Mouse (Mus musculus) stomach, embryonic 15.5 days (tissue): ENCODE measurements around the gene Heatr5a. TPM values are rescaled to one million over a fixed set of nuclear protein-coding genes. Genes with fewer than 3 reads are reported as not detected.
A peak's percentile ranks its signal among the peaks of the same experiment; 100 is the strongest.

Experiments
- ATAC-seq: fragments of 200-750 bp; cut with Nextera tagmentation; 2 replicates; pipeline ENCODE4 v1.8.0; 2017; ENCODE audit warnings: low read depth, moderate number of reproducible peaks, moderate TSS enrichment; ENCODE audit not compliant: insufficient read depth, low FRiP score
- H3K27ac ChIP-seq: fragments of 300-500 bp; sonication (generic); 2 replicates; pipeline ENCODE4 v1.5.1; 2015; ENCODE audit warnings: mild to moderate bottlenecking, inconsistent platforms
- H3K27me3 ChIP-seq: fragments of 300-500 bp; sonication (generic); replicated peaks from 2 replicates; pipeline ENCODE4 v1.6.1; 2015; ENCODE audit warnings: inconsistent platforms
- H3K36me3 ChIP-seq: fragments of 300-500 bp; sonication (generic); 2 replicates; pipeline ENCODE4 v1.6.1; 2015; ENCODE audit warnings: inconsistent platforms
- H3K4me1 ChIP-seq: fragments of 300-500 bp; sonication (generic); 2 replicates; pipeline ENCODE4 v1.6.1; 2015; ENCODE audit warnings: inconsistent platforms
- H3K4me2 ChIP-seq: fragments of 300-500 bp; sonication (generic); 2 replicates; pipeline ENCODE4 v1.6.1; 2015; ENCODE audit warnings: mild to moderate bottlenecking, inconsistent platforms
- H3K4me3 ChIP-seq: fragments of 300-500 bp; sonication (generic); replicated peaks from 2 replicates; pipeline ENCODE4 v1.5.1; 2015; ENCODE audit warnings: inconsistent platforms
- H3K9ac ChIP-seq: fragments of 300-500 bp; sonication (generic); 2 replicates; pipeline ENCODE4 v1.6.1; 2015; ENCODE audit warnings: inconsistent platforms
- H3K9me3 ChIP-seq: fragments of 300-500 bp; sonication (generic); 2 replicates; pipeline ENCODE4 v1.6.1; 2016; ENCODE audit warnings: inconsistent platforms
- WGBS: fragments of 180-500 bp; shearing (Covaris S2); methylation state at CpG from one replicate; pipeline ENCODE4 v1.1.7; 2015; 5-methylcytosine and 5-hydroxymethylcytosine counted together
- polyA plus RNA-seq: library from polyadenylated mRNA; unstranded; fragments of >200 nt; fragmentation: Nextera tagmentation; extraction: Ambion mirVana; gene quantifications from 2 replicates; pipeline ENCODE4 v1.2.1, GENCODE M21; 2015

The Heatr5a gene
- polyA plus RNA-seq, 1 experiment from 2014 or later: 10.0 TPM

DNA sequence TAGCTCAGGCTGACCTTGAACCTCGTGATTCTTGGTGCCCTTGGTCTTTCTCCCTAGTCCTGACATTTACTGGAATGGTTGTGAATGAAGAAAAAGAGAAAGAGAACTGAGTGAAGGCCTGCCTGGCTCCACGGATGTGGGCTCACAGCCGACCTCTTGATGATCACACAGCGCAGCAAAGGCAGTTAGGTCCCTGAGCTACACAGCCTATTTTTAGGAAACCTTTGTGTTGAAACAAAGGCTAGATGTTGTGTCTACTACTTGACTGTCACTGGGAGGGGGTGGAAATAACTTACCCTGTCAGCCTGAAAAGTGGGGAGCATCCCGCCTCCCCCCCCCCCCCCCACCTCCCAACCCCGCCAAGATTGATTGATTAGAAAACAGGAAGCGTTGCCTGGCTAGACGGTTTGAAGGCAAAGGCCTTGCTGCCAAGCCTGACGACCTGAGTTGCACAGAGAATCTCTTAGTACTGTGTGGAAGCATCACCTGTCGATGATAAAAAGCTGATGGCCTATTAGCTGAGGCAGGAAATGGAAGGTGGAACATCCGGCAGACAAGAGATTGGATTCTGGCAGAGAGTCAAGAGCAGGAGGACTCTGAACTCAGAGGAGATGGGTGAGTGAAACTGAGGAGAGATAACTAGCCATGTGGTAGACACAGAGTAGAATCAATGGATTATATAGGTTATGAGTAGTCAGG is 99.5 kb downstream of the Heatr5a start:
- Histone ChIP-seq H3K27me3 (no peaks in the 10 kb centered on the region), H3K9me3 (no peaks in the 10 kb centered on the region), H3K27ac (no peak overlapping the region), H3K4me2 (no peak overlapping the region), H3K9ac (no peak overlapping the region), H3K4me3 (no peak overlapping the region), H3K4me1 (no peaks in the 10 kb centered on the region), H3K36me3 (0 out of 2 replicates have a peak, but pooled peaks cover 5% of the 10 kb centered on the region)
- WGBS: 54% methylated on average over 11 of the region's 11 CpGs
- ATAC-seq: no peak

DNA sequence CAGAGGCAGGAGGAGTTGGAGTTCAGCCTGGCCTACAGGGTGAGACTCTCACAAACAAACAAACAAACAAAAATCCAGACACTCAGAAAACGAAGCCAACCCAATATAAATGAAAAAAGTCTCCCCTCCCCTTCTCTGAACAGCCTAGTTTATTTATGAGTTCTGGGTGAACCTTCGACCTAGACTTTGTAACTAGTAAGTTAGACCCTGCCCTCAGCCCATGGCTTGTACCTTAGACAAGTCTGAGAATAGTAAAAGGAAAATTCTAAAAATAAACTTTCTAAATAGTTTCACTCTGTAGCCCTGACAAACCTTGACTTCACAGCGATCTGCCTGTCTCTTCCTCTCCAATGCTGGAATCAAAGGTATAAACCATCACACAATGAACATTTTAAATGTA is 101.6 kb downstream of the Heatr5a start:
- Histone ChIP-seq H3K4me1 (0 out of 2 replicates have a peak, but pooled peaks cover 3% of the 10 kb centered on the region), H3K9ac (no peak overlapping the region), H3K27ac (no peak overlapping the region), H3K9me3 (no peaks in the 10 kb centered on the region), H3K4me3 (no peak overlapping the region), H3K36me3 (no peaks in the 10 kb centered on the region), H3K4me2 (no peak overlapping the region), H3K27me3 (no peaks in the 10 kb centered on the region)
- ATAC-seq: no peak
- WGBS: 77% methylated on average over 3 of the region's 3 CpGs

DNA sequence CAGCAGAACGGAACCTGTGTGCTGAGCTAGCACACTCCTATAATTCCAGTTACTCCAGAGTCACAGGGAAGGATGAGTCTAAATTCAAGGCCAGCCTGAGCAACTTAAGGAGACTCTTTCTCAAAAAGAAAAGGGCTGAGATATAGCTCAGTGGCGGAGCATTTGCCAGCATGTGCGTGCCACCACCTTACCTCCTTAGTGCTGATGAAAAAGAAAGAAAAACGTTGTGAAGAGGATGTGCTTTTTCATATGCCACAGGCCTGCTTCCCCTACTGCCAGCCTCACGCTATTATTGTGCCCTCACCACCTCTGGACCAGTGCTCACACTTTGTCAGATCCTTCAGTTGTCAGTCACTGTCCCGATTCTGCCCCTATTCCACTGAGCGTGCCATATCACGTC is 104.0 kb downstream of the Heatr5a start:
- no peak for ATAC-seq
- no peak overlapping the region for H3K27ac ChIP-seq

DNA sequence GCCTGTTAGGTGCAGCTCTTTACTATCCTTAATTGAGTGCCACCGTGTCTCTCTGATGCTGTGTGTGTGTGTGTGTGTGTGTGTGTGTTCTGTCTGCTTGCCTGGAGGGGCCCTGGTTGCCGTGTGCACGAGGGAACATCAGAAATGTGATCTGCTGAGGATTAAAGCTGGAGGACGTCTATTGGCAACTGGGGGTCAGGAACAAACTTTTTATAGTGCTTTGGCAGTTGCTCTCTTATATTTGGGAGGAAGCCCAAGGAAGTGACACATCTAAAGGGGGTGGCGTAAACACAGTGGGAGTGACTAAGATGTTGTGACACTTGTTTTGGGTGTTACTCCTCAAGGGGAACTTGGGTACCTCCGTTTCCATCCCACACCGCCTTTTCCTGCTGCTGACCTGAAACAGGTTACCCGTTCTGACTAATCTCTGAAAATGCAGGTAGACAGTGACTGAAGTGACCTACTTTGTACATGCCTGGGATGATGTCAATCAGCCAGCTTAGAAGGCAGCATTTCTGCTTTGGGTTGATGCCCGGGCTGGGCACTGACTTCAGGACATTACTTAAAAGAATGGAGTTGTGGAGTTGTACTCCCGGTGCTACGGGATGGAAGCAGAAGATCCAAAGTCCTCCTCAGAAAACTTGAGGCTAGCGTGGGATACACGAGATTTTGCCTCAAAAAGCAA is 104.8 kb downstream of the Heatr5a start:
- H3K4me1 ChIP-seq: 0 out of 2 replicates have a peak, but pooled peaks cover 3% of the 10 kb centered on the region
- no peaks in the 10 kb centered on the region for H3K9me3 ChIP-seq
- H3K4me3 ChIP-seq: no peak overlapping the region
- H3K4me2 ChIP-seq: 0 out of 2 replicates have a peak overlapping the region, but pooled peaks have one; percentile 3
- peak overlapping the region; percentile 60; the same call in 1 of the 2 replicates for H3K27ac ChIP-seq
- 62% methylated on average over 13 of the region's 13 CpGs for WGBS
- no peaks in the 10 kb centered on the region for H3K27me3 ChIP-seq
- H3K9ac ChIP-seq: no peak overlapping the region
- no peak for ATAC-seq
- H3K36me3 ChIP-seq: no peaks in the 10 kb centered on the region

More for the DNA sequence above, 104.0 kb downstream of the Heatr5a start:
- 75% methylated on average over 8 of the region's 8 CpGs for WGBS
- Histone ChIP-seq H3K4me3 (no peak overlapping the region), H3K36me3 (no peaks in the 10 kb centered on the region), H3K9ac (no peak overlapping the region), H3K4me1 (0 out of 2 replicates have a peak, but pooled peaks cover 3% of the 10 kb centered on the region), H3K4me2 (no peak overlapping the region), H3K27me3 (no peaks in the 10 kb centered on the region), H3K9me3 (no peaks in the 10 kb centered on the region)

DNA sequence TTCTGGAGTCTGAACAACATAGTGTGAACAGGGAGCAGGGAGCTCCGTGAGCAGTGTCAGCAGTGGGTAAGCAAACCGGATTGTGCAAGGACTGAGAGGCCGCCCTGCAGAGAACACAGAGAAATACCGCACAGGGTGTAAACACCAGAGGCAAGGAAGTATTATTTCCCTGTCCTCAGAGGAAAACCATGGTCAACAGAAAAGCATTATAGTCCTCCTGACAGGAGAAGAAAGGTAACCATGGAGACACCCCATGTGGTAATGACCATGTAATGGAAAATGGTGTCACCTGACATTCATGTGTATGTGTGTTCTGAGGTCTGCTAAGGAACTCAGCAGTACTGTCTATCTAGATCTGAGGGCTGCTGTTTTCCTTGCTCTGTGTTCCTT is 105.3 kb downstream of the Heatr5a start:
- Histone ChIP-seq H3K9me3 (no peaks in the 10 kb centered on the region), H3K9ac (no peak overlapping the region), H3K27ac (peak overlapping the region; percentile 63), H3K4me1 (0 out of 2 replicates have a peak, but pooled peaks cover 3% of the 10 kb centered on the region), H3K36me3 (no peaks in the 10 kb centered on the region), H3K27me3 (no peaks in the 10 kb centered on the region), H3K4me3 (no peak overlapping the region), H3K4me2 (0 out of 2 replicates have a peak overlapping the region, but pooled peaks have one; percentile 3)
- peak; percentile 73 for ATAC-seq
- 29% methylated on average over 4 of the region's 4 CpGs for WGBS

DNA sequence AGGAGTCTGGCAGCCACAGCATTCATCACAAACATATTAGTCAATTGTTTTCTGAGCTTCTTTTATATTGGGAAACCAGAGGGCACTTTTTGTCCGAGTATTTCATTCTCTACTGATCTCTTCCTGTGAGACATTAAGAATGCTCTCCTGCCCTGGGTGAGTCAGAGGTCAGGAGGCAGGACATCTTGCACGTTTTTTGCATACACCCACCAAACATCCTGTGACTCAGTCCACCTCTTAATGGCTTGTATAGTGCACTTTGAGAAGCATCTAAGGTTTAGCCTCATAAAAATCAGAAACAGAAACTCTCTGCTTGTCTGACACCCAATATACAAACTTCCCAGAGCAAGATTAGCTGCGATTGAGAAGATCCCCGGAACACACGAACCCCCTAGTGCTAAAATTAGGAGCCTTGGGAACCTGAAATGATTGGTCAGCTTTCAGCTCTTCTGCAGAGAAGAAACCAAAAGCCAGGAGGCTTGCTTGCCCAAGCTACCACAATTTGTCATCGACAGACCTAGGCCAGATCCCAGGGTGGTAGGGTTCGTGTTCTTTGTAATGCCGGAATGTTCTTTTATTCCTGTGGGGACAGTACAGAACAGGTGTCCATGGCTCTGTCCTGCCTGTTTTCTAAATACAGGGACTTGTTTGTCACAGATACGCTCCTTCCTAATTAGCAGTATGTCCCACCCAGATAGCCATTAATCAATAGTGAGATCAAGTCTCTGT is 105.9 kb downstream of the Heatr5a start:
- Histone ChIP-seq H3K27me3 (no peaks in the 10 kb centered on the region), H3K9ac (no peak overlapping the region), H3K4me3 (no peak overlapping the region), H3K27ac (peak overlapping the region; percentile 63), H3K4me1 (0 out of 2 replicates have a peak, but pooled peaks cover 3% of the 10 kb centered on the region), H3K9me3 (no peaks in the 10 kb centered on the region), H3K4me2 (no peak overlapping the region), H3K36me3 (no peaks in the 10 kb centered on the region)
- WGBS: 47% methylated on average over 9 of the region's 9 CpGs
- ATAC-seq: 0 out of 2 replicates have a peak, but pooled peaks have one; percentile 6

DNA sequence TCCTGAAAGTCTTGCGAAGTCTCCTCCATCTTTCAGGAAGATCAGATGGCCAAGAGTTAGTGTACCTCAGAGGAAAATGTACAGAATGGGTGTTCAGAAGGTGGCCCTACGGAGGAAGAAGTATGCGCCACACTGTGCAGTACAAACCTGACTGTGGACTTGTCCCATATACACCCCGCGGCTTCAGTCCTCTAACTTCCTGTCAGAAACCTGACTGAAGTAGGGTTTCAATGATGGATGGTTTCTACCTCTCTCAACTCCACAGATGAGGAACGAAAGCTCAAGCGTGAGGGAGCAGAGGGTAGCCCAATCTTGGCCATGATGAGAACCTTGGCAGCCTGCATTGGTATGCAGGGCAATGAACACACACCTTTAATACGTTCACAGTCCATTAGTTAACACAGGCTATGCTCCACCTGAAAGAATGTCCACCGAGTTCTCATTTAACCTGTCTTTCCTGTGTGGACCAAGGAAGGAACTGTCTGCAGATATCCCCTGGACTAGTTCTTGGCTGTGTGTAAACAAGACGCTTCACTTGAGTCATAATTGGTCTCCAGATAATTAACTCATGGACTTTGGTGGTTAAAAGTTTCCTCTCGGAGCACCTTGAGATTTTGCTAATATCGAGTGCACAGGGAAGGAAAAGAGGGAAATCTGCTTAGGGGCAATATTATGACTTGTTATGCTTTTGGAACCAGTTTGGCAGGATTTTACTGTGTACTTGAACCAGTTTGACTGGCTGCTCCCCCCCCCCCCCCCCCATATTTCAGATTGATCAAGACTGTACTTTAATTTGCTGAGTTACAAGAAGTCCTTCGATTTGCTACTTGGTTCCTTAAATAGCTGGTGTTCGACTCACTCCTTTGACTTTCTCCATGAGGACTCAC is 107.8 kb downstream of the Heatr5a start:
- peak; percentile 40; the same call in 1 of the 2 replicates for ATAC-seq
- Histone ChIP-seq H3K36me3 (no peaks in the 10 kb centered on the region), H3K9me3 (no peaks in the 10 kb centered on the region), H3K4me2 (no peak overlapping the region), H3K27me3 (no peaks in the 10 kb centered on the region), H3K9ac (no peak overlapping the region), H3K4me1 (0 out of 2 replicates have a peak, but pooled peaks cover 3% of the 10 kb centered on the region), H3K27ac (peak overlapping the region; percentile 28; the same call in 1 of the 2 replicates), H3K4me3 (no peak overlapping the region)
- 73% methylated on average over 14 of the region's 14 CpGs for WGBS

DNA sequence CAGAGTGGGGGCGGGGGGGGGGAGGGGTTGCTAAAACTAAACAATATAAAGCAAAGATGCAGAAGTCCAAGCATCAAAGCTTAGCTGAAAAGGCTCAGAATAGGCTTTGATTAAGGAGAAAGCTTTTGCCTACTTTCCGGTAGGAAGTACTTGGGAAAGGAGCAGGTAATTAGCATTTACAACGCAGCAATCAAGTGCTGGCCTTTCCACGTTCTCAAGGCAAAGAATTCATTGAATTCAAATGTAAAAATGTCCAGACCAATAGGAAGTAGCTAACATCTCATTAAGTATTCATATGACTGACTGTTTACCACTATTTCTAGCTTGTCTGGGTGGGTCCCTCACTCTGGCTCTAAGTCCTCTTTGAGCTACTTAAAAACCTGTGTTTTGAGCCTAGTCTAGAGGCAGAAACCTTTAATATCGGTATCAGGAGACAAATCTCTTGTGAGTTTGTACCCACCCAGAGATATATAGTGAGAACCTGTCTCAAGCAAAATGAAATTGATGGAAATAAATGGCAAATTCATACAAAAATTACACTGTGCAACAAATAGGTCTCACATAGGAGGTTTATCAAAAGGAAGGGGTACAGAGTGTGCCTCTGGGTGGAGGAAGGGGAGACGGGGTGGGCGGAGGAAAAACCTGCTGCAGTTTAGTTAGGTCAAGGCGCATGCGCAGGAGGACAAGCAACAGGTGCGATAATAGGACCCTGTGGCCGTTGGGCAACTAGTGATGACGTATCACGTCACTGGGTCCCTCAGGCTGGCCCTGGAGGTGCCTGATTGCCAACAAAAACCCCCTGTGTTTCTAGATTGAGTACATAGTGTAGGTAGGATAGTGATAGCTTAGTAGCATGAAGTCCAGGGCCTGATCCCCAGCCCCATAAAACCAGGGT is 112.7 kb downstream of the Heatr5a start:
- Histone ChIP-seq H3K9ac (no peak overlapping the region), H3K4me1 (no peaks in the 10 kb centered on the region), H3K36me3 (no peaks in the 10 kb centered on the region), H3K9me3 (no peaks in the 10 kb centered on the region), H3K4me3 (no peak overlapping the region), H3K4me2 (no peak overlapping the region), H3K27ac (no peak overlapping the region), H3K27me3 (no peaks in the 10 kb centered on the region)
- no peak for ATAC-seq
- 77% methylated on average over 13 of the region's 13 CpGs for WGBS

DNA sequence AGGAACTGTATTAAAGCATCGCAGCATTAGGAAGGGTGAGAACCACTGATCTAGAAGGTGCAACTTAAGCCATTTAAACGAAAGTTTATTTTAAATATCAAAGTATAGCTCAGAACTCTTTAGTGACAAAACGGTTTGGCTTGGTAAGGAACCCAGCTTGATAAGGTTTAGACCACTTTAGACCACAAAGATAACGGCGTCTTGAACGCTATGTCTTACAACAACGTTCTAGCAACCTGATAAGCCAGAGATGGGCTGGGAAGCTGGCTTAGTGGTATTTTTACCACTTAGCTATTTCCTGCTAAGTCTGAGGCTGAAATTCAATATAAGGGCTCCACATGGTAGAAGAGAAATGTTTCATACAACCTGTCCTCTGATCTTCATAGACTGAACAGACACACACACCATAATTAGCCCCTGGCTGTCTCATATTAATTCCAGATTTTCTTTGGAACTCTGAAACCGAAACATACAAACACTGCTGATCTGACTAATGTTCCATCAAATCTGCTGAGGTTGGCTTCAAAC is 114.3 kb downstream of the Heatr5a start:
- no peak for ATAC-seq
- 78% methylated on average over 8 of the region's 8 CpGs for WGBS
- H3K27me3 ChIP-seq: no peaks in the 10 kb centered on the region
- no peaks in the 10 kb centered on the region for H3K36me3 ChIP-seq
- no peak overlapping the region for H3K27ac ChIP-seq
- no peak overlapping the region for H3K4me2 ChIP-seq
- no peaks in the 10 kb centered on the region for H3K9me3 ChIP-seq
- H3K4me3 ChIP-seq: no peak overlapping the region
- no peaks in the 10 kb centered on the region for H3K4me1 ChIP-seq
- no peak overlapping the region for H3K9ac ChIP-seq

DNA sequence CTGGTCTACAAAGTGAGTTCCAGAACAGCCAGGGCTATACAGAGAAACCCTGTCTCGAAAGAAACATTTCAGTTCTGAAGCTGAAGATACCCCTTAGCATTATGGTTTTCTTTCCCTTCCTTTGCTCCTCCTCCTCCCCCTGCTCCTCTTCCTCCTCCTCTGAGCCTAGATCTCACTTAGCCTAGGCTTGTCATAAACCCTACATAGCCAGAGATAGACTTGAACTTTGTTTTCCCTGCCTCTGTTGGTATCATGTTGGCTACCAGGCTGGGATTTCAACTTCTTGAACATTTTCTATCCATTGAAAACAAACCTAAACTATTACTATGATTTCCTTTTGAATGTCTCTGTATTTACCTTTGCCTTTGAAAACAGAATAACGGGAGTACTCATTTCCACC is 115.2 kb downstream of the Heatr5a start:
- Histone ChIP-seq H3K9me3 (no peaks in the 10 kb centered on the region), H3K4me3 (no peak overlapping the region), H3K27ac (no peak overlapping the region), H3K27me3 (no peaks in the 10 kb centered on the region), H3K4me1 (no peaks in the 10 kb centered on the region), H3K9ac (no peak overlapping the region), H3K4me2 (no peak overlapping the region), H3K36me3 (no peaks in the 10 kb centered on the region)
- ATAC-seq: no peak
- 87% methylated on average over 2 of the region's 2 CpGs for WGBS
